Comparison of ENCODE assay signal across 18 mouse cellular contexts in the genomic region with DNA sequence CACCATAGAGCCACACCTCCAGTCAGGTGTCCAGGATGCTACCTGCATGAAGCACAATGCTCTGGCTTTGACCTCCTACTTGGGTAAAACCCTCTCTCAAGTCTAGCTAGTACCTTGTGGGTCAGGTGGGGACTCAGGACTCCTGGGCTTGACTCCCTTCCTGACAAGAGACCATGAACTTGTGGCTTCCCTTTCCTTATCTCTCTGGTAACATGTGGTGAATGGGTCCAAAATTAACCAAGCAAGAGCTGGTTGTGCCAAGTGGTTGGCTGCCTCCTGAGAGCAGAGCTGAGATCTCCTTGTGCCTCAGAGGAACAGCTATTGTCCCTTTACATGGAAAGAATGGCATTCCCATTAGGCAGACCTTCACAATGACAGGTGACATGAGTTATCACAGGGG. TPM values are rescaled to one million over a fixed set of nuclear protein-coding genes. Genes with fewer than 3 reads are reported as not detected.
DNase-seq lines count a peak whose midpoint lies in the region; ATAC-seq and TF ChIP-seq lines count a peak whose summit lies in the region.
"Had no signal": no experiment of that assay in that cellular context is flagged by ENCODE, and none has a peak within 500 bp of the region (broad histone marks: within the 10 kb centered on the region; RNA-seq: fewer than 3 reads in every experiment).

No protein-coding gene starts in this region.

- no peaks in the 10 kb centered on the region for H3K27me3 ChIP-seq in hindbrain, embryonic 10.5 days (ENCODE audit: insufficient read depth, poor library complexity, severe bottlenecking)
- no peaks in the 10 kb centered on the region for H3K27me3 ChIP-seq in hindbrain, embryonic 16.5 days (replicated peaks; ENCODE audit: control insufficient read depth, insufficient read depth, low read length)
- no peaks in the 10 kb centered on the region for H3K27me3 ChIP-seq in MEL (ENCODE audit: control insufficient read depth in 1 of 2, insufficient read depth in 2 of 2, low read length in 2 of 2)
- H3K27me3 ChIP-seq in embryonic facial prominence, embryonic 15.5 days = no peaks in the 10 kb centered on the region
- H3K27me3 ChIP-seq: forebrain, embryonic 12.5 days; lung, embryonic 15.5 days had no signal

- TF ChIP-seq RAD21 in MEL (IDR thresholded peaks at IDR 0.05; ENCODE audit: low read depth, low read length) = no peak

- no peak for TF ChIP-seq POLR2A in MEL (IDR thresholded peaks at IDR 0.05; ENCODE audit: control insufficient read depth in 1 of 2, insufficient read depth in 1 of 2, low read depth in 1 of 2, low read length in 2 of 2, poor library complexity in 1 of 2)

- H3K9ac ChIP-seq in hindbrain, embryonic 16.5 days (ENCODE audit: low read depth, low read length) = no peak overlapping the region
- H3K9ac ChIP-seq in MEL (ENCODE audit: control insufficient read depth, low read depth, low read length, poor library complexity, severe bottlenecking) = peak overlapping the region; percentile 89
- H3K9ac ChIP-seq in embryonic facial prominence, embryonic 15.5 days = no peak overlapping the region
- H3K9ac ChIP-seq: lung, embryonic 15.5 days had no signal

- peak overlapping the region; percentile 92; the same call in 1 of the 2 replicates for H3K4me3 ChIP-seq in hindbrain, embryonic 10.5 days
- H3K4me3 ChIP-seq in hindbrain, embryonic 16.5 days (ENCODE audit: low read length) = no peak overlapping the region
- H3K4me3 ChIP-seq in MEL (ENCODE audit: control insufficient read depth in 1 of 2, insufficient read depth in 1 of 2, low read depth in 2 of 2, low read length in 2 of 2) = no peak overlapping the region
- no peak overlapping the region for H3K4me3 ChIP-seq in embryonic facial prominence, embryonic 15.5 days (replicated peaks)

- H3K27ac ChIP-seq in hindbrain, embryonic 10.5 days = no peak overlapping the region
- H3K27ac ChIP-seq in hindbrain, embryonic 16.5 days (ENCODE audit: low read depth, low read length) = no peak overlapping the region
- peak overlapping the region; percentile 28; the same call in 1 of the 2 replicates for H3K27ac ChIP-seq in MEL (ENCODE audit: control insufficient read depth, low read depth, low read length)
- H3K27ac ChIP-seq in embryonic facial prominence, embryonic 15.5 days (replicated peaks) = no peak overlapping the region
- H3K27ac ChIP-seq: forebrain, embryonic 12.5 days; lung, embryonic 15.5 days; midbrain, embryonic 10.5 days had no signal

- H3K4me2 ChIP-seq in hindbrain, embryonic 16.5 days (ENCODE audit: low read length) = no peak overlapping the region
- 0 out of 2 replicates have a peak overlapping the region, but pooled peaks have one; percentile 78 for H3K4me2 ChIP-seq in embryonic facial prominence, embryonic 15.5 days (replicated peaks)

- H3K4me1 ChIP-seq in hindbrain, embryonic 10.5 days (replicated peaks) = peaks cover 41% of the 10 kb centered on the region
- H3K4me1 ChIP-seq in hindbrain, embryonic 16.5 days (ENCODE audit: control insufficient read depth, insufficient read depth, low read depth, low read length) = peaks cover 21% of the 10 kb centered on the region
- H3K4me1 ChIP-seq in MEL (ENCODE audit: control insufficient read depth in 1 of 2, insufficient read depth in 2 of 2, low read length in 2 of 2) = peaks cover 15 to 34% of the 10 kb centered on the region in 2 experiments
- peaks cover 31% of the 10 kb centered on the region for H3K4me1 ChIP-seq in embryonic facial prominence, embryonic 15.5 days

- peaks cover 13% of the 10 kb centered on the region for H3K36me3 ChIP-seq in hindbrain, embryonic 10.5 days
- no peaks in the 10 kb centered on the region for H3K36me3 ChIP-seq in hindbrain, embryonic 16.5 days (ENCODE audit: control insufficient read depth, insufficient read depth, low read length)
- H3K36me3 ChIP-seq in MEL (ENCODE audit: control insufficient read depth in 1 of 2, insufficient read depth in 2 of 2, low read length in 2 of 2) = peaks cover 0 to 21% of the 10 kb centered on the region in 2 experiments; a peak in 3 of 4 replicates
- 0 out of 2 replicates have a peak, but pooled peaks cover 4% of the 10 kb centered on the region for H3K36me3 ChIP-seq in embryonic facial prominence, embryonic 15.5 days
- H3K36me3 ChIP-seq: forebrain, embryonic 12.5 days; lung, embryonic 15.5 days had no signal

- TF ChIP-seq CTCF in MEL (IDR thresholded peaks at IDR 0.05 in 2 of 3, conservative IDR thresholded peaks at IDR 0.05 in 1 of 3; ENCODE audit: control insufficient read depth in 1 of 3, insufficient read depth in 1 of 3, low read depth in 2 of 3, low read length in 3 of 3, poor library complexity in 1 of 3, severe bottlenecking in 1 of 3) = no peak

- TF ChIP-seq EP300 in MEL (IDR thresholded peaks at IDR 0.05; ENCODE audit: low read depth in 1 of 2, low read length in 2 of 2) = peak; percentile 65 to 72

- no peak for ATAC-seq in hindbrain, embryonic 16.5 days
- no peak for ATAC-seq in embryonic facial prominence, embryonic 15.5 days (ENCODE audit: insufficient number of reproducible peaks, low FRiP score, low TSS enrichment, low read depth)
- peak; percentile 26; the same call in 1 of the 2 replicates for ATAC-seq in megakaryocyte-erythroid progenitor cell, adult 5-6 weeks (replicated peaks; ENCODE audit: low FRiP score, low TSS enrichment, poor library complexity, severe bottlenecking)
- ATAC-seq: activated CD4-positive, CD25-positive, alpha-beta regulatory T cell, adult 4 months had no signal

- no peaks in the 10 kb centered on the region for H3K9me3 ChIP-seq in hindbrain, embryonic 10.5 days
- no peaks in the 10 kb centered on the region for H3K9me3 ChIP-seq in hindbrain, embryonic 16.5 days (ENCODE audit: control insufficient read depth, low read length)
- H3K9me3 ChIP-seq in MEL (replicated peaks; ENCODE audit: insufficient read depth, low read length) = no peaks in the 10 kb centered on the region
- no peaks in the 10 kb centered on the region for H3K9me3 ChIP-seq in embryonic facial prominence, embryonic 15.5 days (replicated peaks)
- H3K9me3 ChIP-seq: forebrain, embryonic 12.5 days; lung, embryonic 15.5 days; midbrain, embryonic 10.5 days had no signal

- peaks cover 61% of the 10 kb centered on the region for H3K79me2 ChIP-seq in MEL (ENCODE audit: control insufficient read depth, insufficient read depth, low read length, poor library complexity)

- DNase-seq in hindbrain, embryonic 10.5 days (ENCODE audit: low spot score) = no peak
- DNase-seq in MEL (ENCODE audit: low read depth, low spot score) = peak; percentile 82
- DNase-seq in left cerebral cortex, adult 11 months (ENCODE audit: low spot score) = no peak
- no peak for DNase-seq in urinary bladder, adult 2 months (ENCODE audit: low spot score)
- DNase-seq: adrenal gland, postnatal 25 days; cerebellum, adult 9-11 months; heart, postnatal 14 days; kidney, adult 9 months; layer of hippocampus, postnatal 36 days; right cerebral cortex, adult 18-20 months; thymus, postnatal 4 days had no signal

TF ChIP-seq in MEL, 35 proteins besides CTCF, POLR2A, EP300 and RAD21:
- TF ChIP-seq TCF12 (IDR thresholded peaks at IDR 0.05; ENCODE audit: low read depth, low read length) (peak; percentile 78), ETS1 (IDR thresholded peaks at IDR 0.05; ENCODE audit: low read depth, low read length) (peak; percentile 86), SIN3A (IDR thresholded peaks at IDR 0.05; ENCODE audit: low read length) (peak; percentile 73), GATA1 (IDR thresholded peaks at IDR 0.05; ENCODE audit: low read depth, low read length) (peak; percentile 92), MYC (IDR thresholded peaks at IDR 0.05; ENCODE audit: low read depth, low read length) (peak; percentile 54; the same call in 1 of the 2 replicates), TAL1 (IDR thresholded peaks at IDR 0.05; ENCODE audit: low read length) (peak; percentile 79), ELF1 (IDR thresholded peaks at IDR 0.05; ENCODE audit: low read depth, low read length) (no peak), MEF2A (IDR thresholded peaks at IDR 0.05; ENCODE audit: extremely low read depth, insufficient replicate concordance, low read depth, low read length, poor library complexity, severe bottlenecking) (no peak), E2F4 (IDR thresholded peaks at IDR 0.05; ENCODE audit: borderline replicate concordance, low read depth, low read length) (no peak), UBTF (IDR thresholded peaks at IDR 0.05; ENCODE audit: borderline replicate concordance, insufficient read depth, low read depth, low read length) (no peak), MAFK (IDR thresholded peaks at IDR 0.05; ENCODE audit: borderline replicate concordance, low read depth, low read length) (no peak), MAX (IDR thresholded peaks at IDR 0.05; ENCODE audit: low read length) (peak; percentile 67), USF1 (IDR thresholded peaks at IDR 0.05; ENCODE audit: low read depth, low read length) (peak; percentile 62), MXI1 (IDR thresholded peaks at IDR 0.05; ENCODE audit: low read depth, low read length) (peak; percentile 62)

RNA-seq across cellular contexts. Expression of gene Haus8, which starts 1.7 kb away (rescaled TPM):
- polyA plus RNA-seq in hindbrain, embryonic 10.5 days (2016; fragmentation: Nextera tagmentation; extraction: Ambion mirVana) = 59.1 and 61.9 TPM in 2 replicates
- polyA plus RNA-seq in hindbrain, embryonic 16.5 days (2015; fragmentation: Nextera tagmentation; extraction: Ambion mirVana) = 72.5 and 73.9 TPM in 2 replicates
- total RNA-seq in MEL (2012; rRNA removed) = 55.6 and 60.4 TPM in 2 replicates
- 10 to 100 TPM in 1 of 2 experiments, not detected in 1; 69.2 TPM for polyA plus RNA-seq in MEL (2012; ENCODE audit: insufficient read depth in 1 of 2, insufficient read length in 2 of 2, low read depth in 1 of 2, low replicate concordance in 2 of 2, missing spikeins in 1 of 2)
- 47.2 and 48.6 TPM in 2 replicates for polyA plus RNA-seq in embryonic facial prominence, embryonic 15.5 days (2015; fragmentation: Nextera tagmentation; extraction: Ambion mirVana)
- total RNA-seq in megakaryocyte-erythroid progenitor cell, adult 5-6 weeks (2014; fragmentation: Nextera tagmentation) = 22.9 and 30.6 TPM in 2 replicates
- 44.1 and 47.5 TPM in 2 replicates for total RNA-seq in megakaryocyte-erythroid progenitor cell, adult 5-6 weeks (2017)
- polyA plus RNA-seq in urinary bladder, adult 2 months (2012; rRNA removed) = 7.6 and 8.4 TPM in 2 replicates

RNA-seq across cellular contexts. Expression of gene Myo9b, which starts 2.0 kb away (rescaled TPM):
- polyA plus RNA-seq in hindbrain, embryonic 10.5 days (2016; fragmentation: Nextera tagmentation; extraction: Ambion mirVana) = 24.1 and 25.4 TPM in 2 replicates
- 13.1 and 16.7 TPM in 2 replicates for polyA plus RNA-seq in hindbrain, embryonic 16.5 days (2015; fragmentation: Nextera tagmentation; extraction: Ambion mirVana)
- 35.8 and 36.5 TPM in 2 replicates for total RNA-seq in MEL (2012; rRNA removed)
- 10 to 100 TPM; 52.3 to 54.8 TPM for polyA plus RNA-seq in MEL (2012; ENCODE audit: insufficient read depth in 1 of 2, insufficient read length in 2 of 2, low read depth in 1 of 2, low replicate concordance in 2 of 2, missing spikeins in 1 of 2)
- polyA plus RNA-seq in embryonic facial prominence, embryonic 15.5 days (2015; fragmentation: Nextera tagmentation; extraction: Ambion mirVana) = 24.0 and 27.0 TPM in 2 replicates
- total RNA-seq in megakaryocyte-erythroid progenitor cell, adult 5-6 weeks (2014; fragmentation: Nextera tagmentation) = 32.9 and 33.2 TPM in 2 replicates
- total RNA-seq in megakaryocyte-erythroid progenitor cell, adult 5-6 weeks (2017) = 17.6 and 20.4 TPM in 2 replicates
- polyA plus RNA-seq in urinary bladder, adult 2 months (2012; rRNA removed) = 12.4 and 23.8 TPM in 2 replicates
